Mouse (Mus musculus): ENCODE data around the gene Pdpk1. TPM values are rescaled to one million over a fixed set of nuclear protein-coding genes. Genes with fewer than 3 reads are reported as not detected.

Pdpk1 gene
- 39.9 and 41.5 TPM in 2 replicates for polyA plus RNA-seq (2012; rRNA removed)

GRCm38 (mm10) chr17:24150824-24151223 lies at the start of gene Pdpk1:
Gene Pdpk1, minus strand, starts transcription at chr17:24150924.
- no peaks in the 10 kb centered on the region for H3K27me3 ChIP-seq (ENCODE audit: control insufficient read depth, insufficient read depth, low read length)
- H3K27ac ChIP-seq (ENCODE audit: insufficient read depth, low read length), result no peak within 1 kb of the TSS
- peak within 1 kb of the TSS; percentile 58 for H3K4me3 ChIP-seq (replicated peaks; ENCODE audit: insufficient read depth, low read depth, low read length)
- H3K4me1 ChIP-seq (ENCODE audit: control insufficient read depth, insufficient read depth, low read length), result peaks cover 4% of the 10 kb centered on the region; the same call in 1 of the 2 replicates
- TF ChIP-seq CTCF (IDR thresholded peaks at IDR 0.05; ENCODE audit: borderline replicate concordance, insufficient read depth, low read depth, low read length) (no peak), POLR2A (IDR thresholded peaks at IDR 0.05; ENCODE audit: borderline replicate concordance, insufficient read depth, low read length) (no peak)
- no peak for DNase-seq
- 87% methylated on average over 2 of the region's 2 CpGs for WGBS

GRCm38 (mm10) chr17:24199741-24200140 lies 49.0 kb upstream of the Pdpk1 start:
- peak overlapping the region; percentile 44; the same call in 1 of the 2 replicates for H3K27ac ChIP-seq (ENCODE audit: insufficient read depth, low read length)
- H3K4me3 ChIP-seq (replicated peaks; ENCODE audit: insufficient read depth, low read depth, low read length), result no peak overlapping the region
- 54% methylated on average over 4 of the region's 4 CpGs for WGBS
- H3K27me3 ChIP-seq (ENCODE audit: control insufficient read depth, insufficient read depth, low read length), result no peaks in the 10 kb centered on the region
- peaks cover 47% of the 10 kb centered on the region for H3K4me1 ChIP-seq (ENCODE audit: control insufficient read depth, insufficient read depth, low read length)
- TF ChIP-seq CTCF (IDR thresholded peaks at IDR 0.05; ENCODE audit: borderline replicate concordance, insufficient read depth, low read depth, low read length) (no peak), POLR2A (IDR thresholded peaks at IDR 0.05; ENCODE audit: borderline replicate concordance, insufficient read depth, low read length) (no peak)
- peak in 1 of 2 experiments; percentile 39 for DNase-seq

GRCm38 (mm10) chr17:24199252-24199651 lies 48.5 kb upstream of the Pdpk1 start:
- Histone ChIP-seq H3K27ac (ENCODE audit: insufficient read depth, low read length) (peak overlapping the region; percentile 44), H3K4me1 (ENCODE audit: control insufficient read depth, insufficient read depth, low read length) (peaks cover 42% of the 10 kb centered on the region), H3K27me3 (ENCODE audit: control insufficient read depth, insufficient read depth, low read length) (no peaks in the 10 kb centered on the region), H3K4me3 (replicated peaks; ENCODE audit: insufficient read depth, low read depth, low read length) (no peak overlapping the region)
- WGBS, result 10% methylated on average over 4 of the region's 4 CpGs
- DNase-seq, result peak; percentile 60 to 78
- TF ChIP-seq POLR2A (IDR thresholded peaks at IDR 0.05; ENCODE audit: borderline replicate concordance, insufficient read depth, low read length) (no peak), CTCF (IDR thresholded peaks at IDR 0.05; ENCODE audit: borderline replicate concordance, insufficient read depth, low read depth, low read length) (no peak)

- Histone ChIP-seq H3K27me3 (ENCODE audit: control insufficient read depth, insufficient read depth, low read length) (no peaks in the 10 kb centered on the region), H3K27ac (ENCODE audit: insufficient read depth, low read length) (no peak overlapping the region)
Observed at GRCm38 (mm10) chr17:24197032-24197824, 46.5 kb upstream of the Pdpk1 start.

GRCm38 (mm10) chr17:24195349-24195748 lies 44.6 kb upstream of the Pdpk1 start:
- Histone ChIP-seq H3K4me3 (replicated peaks; ENCODE audit: insufficient read depth, low read depth, low read length) (no peak overlapping the region), H3K4me1 (ENCODE audit: control insufficient read depth, insufficient read depth, low read length) (peaks cover 34% of the 10 kb centered on the region), H3K27ac (ENCODE audit: insufficient read depth, low read length) (no peak overlapping the region), H3K27me3 (ENCODE audit: control insufficient read depth, insufficient read depth, low read length) (no peaks in the 10 kb centered on the region)
- WGBS, result 60% methylated on average over 2 of the region's 2 CpGs
- DNase-seq, result no peak
- no peak for TF ChIP-seq CTCF (IDR thresholded peaks at IDR 0.05; ENCODE audit: borderline replicate concordance, insufficient read depth, low read depth, low read length)
- TF ChIP-seq POLR2A (IDR thresholded peaks at IDR 0.05; ENCODE audit: borderline replicate concordance, insufficient read depth, low read length), result no peak

More at GRCm38 (mm10) chr17:24197032-24197824, 46.5 kb upstream of the Pdpk1 start:
- Histone ChIP-seq H3K4me1 (ENCODE audit: control insufficient read depth, insufficient read depth, low read length) (peaks cover 42% of the 10 kb centered on the region), H3K4me3 (replicated peaks; ENCODE audit: insufficient read depth, low read depth, low read length) (no peak overlapping the region)
- DNase-seq, result peak; percentile 43 to 56
- WGBS, result 37% methylated on average over 15 of the region's 15 CpGs
- TF ChIP-seq CTCF (IDR thresholded peaks at IDR 0.05; ENCODE audit: borderline replicate concordance, insufficient read depth, low read depth, low read length), result no peak
- no peak for TF ChIP-seq POLR2A (IDR thresholded peaks at IDR 0.05; ENCODE audit: borderline replicate concordance, insufficient read depth, low read length)

- WGBS, result 94% methylated on average over 5 of the region's 5 CpGs
- Histone ChIP-seq H3K27me3 (ENCODE audit: control insufficient read depth, insufficient read depth, low read length) (no peaks in the 10 kb centered on the region), H3K4me3 (replicated peaks; ENCODE audit: insufficient read depth, low read depth, low read length) (no peak overlapping the region), H3K4me1 (ENCODE audit: control insufficient read depth, insufficient read depth, low read length) (peaks cover 24% of the 10 kb centered on the region), H3K27ac (ENCODE audit: insufficient read depth, low read length) (no peak overlapping the region)
- TF ChIP-seq POLR2A (IDR thresholded peaks at IDR 0.05; ENCODE audit: borderline replicate concordance, insufficient read depth, low read length) (no peak), CTCF (IDR thresholded peaks at IDR 0.05; ENCODE audit: borderline replicate concordance, insufficient read depth, low read depth, low read length) (no peak)
- DNase-seq, result no peak
Observed at GRCm38 (mm10) chr17:24193769-24194168, 43.0 kb upstream of the Pdpk1 start.

- H3K27ac ChIP-seq (ENCODE audit: insufficient read depth, low read length), result no peak overlapping the region
- no peaks in the 10 kb centered on the region for H3K27me3 ChIP-seq (ENCODE audit: control insufficient read depth, insufficient read depth, low read length)
- DNase-seq, result no peak
- peaks cover 19% of the 10 kb centered on the region for H3K4me1 ChIP-seq (ENCODE audit: control insufficient read depth, insufficient read depth, low read length)
- H3K4me3 ChIP-seq (replicated peaks; ENCODE audit: insufficient read depth, low read depth, low read length), result no peak overlapping the region
- WGBS, result 95% methylated on average over 8 of the region's 8 CpGs
- TF ChIP-seq CTCF (IDR thresholded peaks at IDR 0.05; ENCODE audit: borderline replicate concordance, insufficient read depth, low read depth, low read length) (no peak), POLR2A (IDR thresholded peaks at IDR 0.05; ENCODE audit: borderline replicate concordance, insufficient read depth, low read length) (no peak)
Observed at GRCm38 (mm10) chr17:24193268-24193667, 42.5 kb upstream of the Pdpk1 start.

- WGBS, result 90% methylated on average over 8 of the region's 8 CpGs
- Histone ChIP-seq H3K4me3 (replicated peaks; ENCODE audit: insufficient read depth, low read depth, low read length) (no peak overlapping the region), H3K27me3 (ENCODE audit: control insufficient read depth, insufficient read depth, low read length) (no peaks in the 10 kb centered on the region), H3K27ac (ENCODE audit: insufficient read depth, low read length) (no peak overlapping the region), H3K4me1 (ENCODE audit: control insufficient read depth, insufficient read depth, low read length) (peaks cover 15% of the 10 kb centered on the region)
- TF ChIP-seq CTCF (IDR thresholded peaks at IDR 0.05; ENCODE audit: borderline replicate concordance, insufficient read depth, low read depth, low read length) (no peak), POLR2A (IDR thresholded peaks at IDR 0.05; ENCODE audit: borderline replicate concordance, insufficient read depth, low read length) (no peak)
- no peak for DNase-seq
Observed at GRCm38 (mm10) chr17:24192848-24193247, 42.1 kb upstream of the Pdpk1 start.
